Mouse (Mus musculus): ENCODE measurements around the gene Fzr1.

Fzr1 gene

DNA sequence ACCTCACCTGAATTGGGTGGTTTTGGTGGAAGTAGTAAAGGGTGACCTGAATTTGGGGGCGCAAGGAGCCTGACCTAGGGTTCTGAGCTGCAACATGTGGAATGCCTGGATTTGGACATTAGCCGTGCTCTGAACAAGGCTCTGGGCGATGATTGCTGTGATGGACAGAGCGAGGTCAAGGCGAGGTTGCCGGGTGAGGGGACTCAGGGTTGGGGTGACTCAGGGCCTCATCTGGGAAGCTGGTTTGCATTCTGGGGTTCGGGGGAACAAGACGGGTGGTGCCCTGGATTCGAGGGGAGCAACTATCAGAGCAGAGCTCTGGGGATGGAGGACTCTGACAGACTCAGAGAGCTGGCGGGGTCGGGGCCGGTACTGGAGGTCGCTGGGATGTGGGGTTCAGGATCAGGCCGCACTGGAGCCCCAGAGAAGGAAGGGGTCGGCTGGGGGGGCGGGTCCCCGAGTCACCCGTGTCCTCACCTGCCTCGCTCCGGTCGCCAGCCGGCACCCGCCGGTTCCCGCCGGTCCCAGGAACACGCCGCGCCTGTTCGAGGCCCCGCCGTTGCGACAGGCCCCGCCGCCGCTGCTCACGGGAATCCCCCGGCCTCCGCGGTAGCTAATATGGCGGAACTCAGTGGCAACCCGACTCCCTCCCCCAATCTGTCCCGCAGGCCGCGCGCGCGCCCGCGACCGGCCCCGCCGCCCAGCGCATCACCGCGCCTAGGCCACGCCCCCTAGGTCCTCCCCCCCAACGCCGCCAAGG, at the start of gene Fzr1:
Fzr1 (minus strand) TSS at position 724 of the 760 bp plus-strand sequence.
- in situ Hi-C loops (cut with MboI; ENCODE audit: low pct_unique_long_range_greater_than_20kb in 1 of 2, low sequenced_read_pairs in 2 of 2, unreplicated experiment in 1 of 2), result no loop called here

GRCm38 (mm10) chr10:81427804-81428506, 49.6 kb upstream of the Fzr1 start:
- in situ Hi-C loops (cut with MboI; ENCODE audit: low pct_unique_long_range_greater_than_20kb in 1 of 2, low sequenced_read_pairs in 2 of 2, unreplicated experiment in 1 of 2), result no loop called here

DNA sequence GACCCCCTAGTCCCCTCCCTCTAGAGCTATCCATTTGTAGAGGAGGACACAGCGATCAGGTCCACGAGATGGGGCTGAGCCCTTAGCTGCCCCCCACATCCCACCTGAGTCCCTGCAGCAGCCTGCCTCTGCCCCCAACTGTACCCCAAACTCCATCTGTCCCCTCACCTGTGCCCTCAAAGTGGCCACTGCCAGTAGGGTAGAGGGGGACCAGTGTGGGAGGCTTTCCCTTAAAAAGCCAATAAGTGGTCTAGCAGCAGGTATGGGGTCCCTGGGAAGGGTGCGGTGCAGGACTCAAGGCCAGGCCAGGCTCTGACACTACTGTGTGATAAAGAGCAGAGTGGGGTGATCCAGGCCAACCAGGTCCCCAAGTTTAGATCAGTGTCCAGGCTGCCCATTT, 49.0 kb upstream of the Fzr1 start:
- in situ Hi-C loops (cut with MboI; ENCODE audit: low pct_unique_long_range_greater_than_20kb in 1 of 2, low sequenced_read_pairs in 2 of 2, unreplicated experiment in 1 of 2), result no loop called here

DNA sequence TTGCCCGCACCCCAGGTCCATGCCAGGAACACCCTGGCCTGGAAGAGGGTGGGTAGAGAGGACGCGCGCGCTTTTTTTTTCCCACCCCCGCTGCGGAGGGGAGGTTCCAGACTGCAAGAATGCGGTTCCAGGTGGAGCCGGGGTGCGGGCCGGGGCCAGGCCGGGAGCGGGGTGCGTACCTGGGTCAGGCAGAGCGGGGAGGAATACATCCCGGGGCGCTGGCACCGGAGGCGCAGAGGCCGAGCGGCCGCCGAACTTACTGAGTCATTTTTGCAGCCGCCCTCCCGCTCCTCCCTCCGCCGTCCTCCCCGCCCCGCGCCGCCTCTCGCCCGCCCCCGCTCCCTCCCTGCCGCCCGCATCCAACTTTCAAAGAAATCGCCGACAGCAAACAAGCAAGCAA, 48.6 kb upstream of the Fzr1 start:
- in situ Hi-C loops (cut with MboI; ENCODE audit: low pct_unique_long_range_greater_than_20kb in 1 of 2, low sequenced_read_pairs in 2 of 2, unreplicated experiment in 1 of 2), result no loop called here

DNA sequence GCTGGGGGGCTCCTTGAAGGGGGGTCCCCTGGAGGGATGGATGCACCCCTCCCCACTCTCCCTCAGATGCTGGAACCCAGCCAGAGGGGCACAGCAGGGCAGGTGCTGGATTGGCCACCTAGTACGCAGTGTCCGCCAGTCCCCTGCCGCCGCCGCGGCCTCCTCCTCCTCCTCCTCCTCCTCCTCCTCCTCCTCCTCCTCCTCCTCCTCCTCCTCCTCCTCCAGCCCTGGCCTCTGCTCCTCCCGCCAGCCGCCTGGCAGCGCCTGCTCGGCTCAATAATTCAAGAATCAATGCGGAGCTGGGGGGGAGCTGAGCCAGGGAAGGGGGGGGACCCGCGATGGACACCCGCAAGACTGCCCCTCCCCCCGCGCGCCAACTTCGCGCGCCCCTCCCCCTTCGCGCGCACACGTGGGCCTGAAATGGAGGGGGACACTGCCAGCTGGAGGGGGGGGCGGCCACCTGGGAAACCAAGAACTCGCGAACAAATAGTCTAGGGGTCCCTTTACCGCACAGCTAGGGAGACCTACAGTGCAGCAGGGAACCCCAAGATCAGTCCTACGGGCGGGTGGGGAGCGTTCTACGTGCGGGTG, 47.9 kb upstream of the Fzr1 start:
- in situ Hi-C loops (cut with MboI; ENCODE audit: low pct_unique_long_range_greater_than_20kb in 1 of 2, low sequenced_read_pairs in 2 of 2, unreplicated experiment in 1 of 2), result no loop called here

DNA sequence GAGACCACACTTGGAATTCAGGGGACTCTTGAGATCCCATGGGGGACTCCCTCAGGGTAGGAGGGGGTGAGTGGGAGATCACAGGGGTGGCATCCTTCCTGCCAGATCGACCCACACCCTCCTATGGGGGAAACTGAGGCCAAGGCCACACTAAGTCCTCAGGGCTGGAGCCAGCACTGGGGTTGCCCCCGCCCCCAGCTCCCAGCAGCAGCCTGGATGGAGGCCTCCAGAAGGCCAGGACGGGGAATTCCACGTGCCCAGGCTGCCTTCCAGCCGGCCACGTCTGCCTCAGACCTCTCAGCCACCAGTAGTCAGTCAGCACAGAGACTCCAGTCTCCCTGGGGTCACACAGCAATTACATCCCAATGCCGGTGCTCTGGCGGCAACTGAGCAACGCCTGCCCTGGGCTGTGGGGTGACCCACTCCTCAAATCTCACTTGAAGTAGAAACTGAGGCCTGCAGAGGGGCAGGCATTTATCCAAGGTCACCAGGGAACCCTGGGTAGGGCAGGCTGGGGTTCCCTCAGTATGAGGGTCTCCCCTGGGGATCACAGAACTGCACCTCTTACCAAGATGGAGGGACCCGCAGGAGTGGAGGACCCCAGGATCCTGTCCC, 47.0 kb upstream of the Fzr1 start:
- in situ Hi-C loops (cut with MboI; ENCODE audit: low pct_unique_long_range_greater_than_20kb in 1 of 2, low sequenced_read_pairs in 2 of 2, unreplicated experiment in 1 of 2), result no loop called here

DNA sequence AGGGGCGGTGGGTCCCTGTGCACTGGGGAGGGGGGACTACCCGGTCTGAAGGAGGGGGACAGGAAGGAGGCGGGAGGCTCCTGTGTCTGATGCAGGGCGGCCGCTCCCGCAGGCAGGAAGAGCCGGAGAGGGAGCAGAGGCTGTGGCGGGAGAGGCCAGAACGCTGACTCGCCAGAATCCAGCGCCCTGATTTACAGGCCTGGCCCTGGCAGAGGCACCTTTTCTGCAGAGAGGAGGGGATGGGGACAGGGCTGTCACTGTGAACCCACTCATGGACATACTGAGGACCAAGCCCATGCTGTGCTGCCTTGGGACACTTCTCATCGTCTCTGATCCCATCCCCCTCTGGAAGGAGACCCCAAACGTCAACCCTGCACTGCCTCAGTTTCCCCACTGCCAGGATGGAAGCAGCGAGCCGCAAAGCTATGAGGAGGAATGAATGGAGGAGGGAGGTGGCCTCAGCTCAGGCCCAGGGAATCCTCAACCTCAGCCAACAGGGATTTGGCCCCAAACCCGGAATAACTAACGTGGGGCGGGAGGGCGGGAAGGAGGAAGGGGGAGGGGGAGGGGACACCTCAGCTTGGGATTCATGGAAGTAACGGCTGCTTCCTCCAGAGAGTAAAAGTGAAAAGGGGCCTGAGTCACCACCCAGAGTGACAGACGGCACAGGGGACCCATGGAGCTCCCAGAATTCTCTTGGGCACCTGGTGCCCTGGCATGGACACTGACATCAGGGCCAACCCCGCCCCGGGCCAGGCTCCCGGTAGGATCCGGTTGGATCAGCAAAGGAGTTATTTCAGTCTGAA, 46.1 kb upstream of the Fzr1 start:
- in situ Hi-C loops (cut with MboI; ENCODE audit: low pct_unique_long_range_greater_than_20kb in 1 of 2, low sequenced_read_pairs in 2 of 2, unreplicated experiment in 1 of 2), result no loop called here

DNA sequence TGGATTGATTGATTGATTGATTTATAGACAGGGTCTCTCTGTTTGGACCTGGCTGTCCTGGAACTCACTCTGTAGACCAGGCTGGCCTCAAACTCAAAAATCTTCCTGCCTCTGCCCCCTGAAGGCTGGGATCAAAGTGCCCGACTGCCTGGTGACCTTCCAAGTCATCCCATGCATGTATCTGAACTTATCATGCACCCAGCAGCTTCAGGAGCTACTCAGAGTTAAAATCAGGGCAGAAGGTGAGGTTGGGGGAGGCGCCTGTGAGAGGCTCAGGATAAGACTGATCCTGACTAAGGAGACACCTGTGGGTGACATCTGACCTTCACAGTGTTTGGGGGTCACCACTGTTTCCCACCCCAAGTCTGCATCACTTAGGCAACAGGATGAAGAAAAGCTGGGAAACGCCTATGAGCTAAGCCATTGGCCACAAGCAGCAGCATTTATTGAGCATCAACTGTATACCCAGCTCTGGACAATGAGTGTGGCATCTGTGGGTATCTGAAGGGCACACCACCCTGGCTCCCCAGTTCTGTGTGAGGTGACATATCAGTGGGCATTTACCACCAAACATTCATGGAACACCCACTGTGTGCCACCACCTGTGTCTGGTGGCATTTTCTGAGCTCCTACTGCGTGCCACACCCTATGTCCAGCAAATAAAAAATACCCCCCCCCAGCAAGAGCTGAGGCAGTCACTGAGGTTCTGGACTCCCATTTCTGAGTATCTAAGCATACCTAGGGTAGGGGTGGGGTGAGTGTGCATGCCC, 45.3 kb upstream of the Fzr1 start:
- in situ Hi-C loops (cut with MboI; ENCODE audit: low pct_unique_long_range_greater_than_20kb in 1 of 2, low sequenced_read_pairs in 2 of 2, unreplicated experiment in 1 of 2), result no loop called here

DNA sequence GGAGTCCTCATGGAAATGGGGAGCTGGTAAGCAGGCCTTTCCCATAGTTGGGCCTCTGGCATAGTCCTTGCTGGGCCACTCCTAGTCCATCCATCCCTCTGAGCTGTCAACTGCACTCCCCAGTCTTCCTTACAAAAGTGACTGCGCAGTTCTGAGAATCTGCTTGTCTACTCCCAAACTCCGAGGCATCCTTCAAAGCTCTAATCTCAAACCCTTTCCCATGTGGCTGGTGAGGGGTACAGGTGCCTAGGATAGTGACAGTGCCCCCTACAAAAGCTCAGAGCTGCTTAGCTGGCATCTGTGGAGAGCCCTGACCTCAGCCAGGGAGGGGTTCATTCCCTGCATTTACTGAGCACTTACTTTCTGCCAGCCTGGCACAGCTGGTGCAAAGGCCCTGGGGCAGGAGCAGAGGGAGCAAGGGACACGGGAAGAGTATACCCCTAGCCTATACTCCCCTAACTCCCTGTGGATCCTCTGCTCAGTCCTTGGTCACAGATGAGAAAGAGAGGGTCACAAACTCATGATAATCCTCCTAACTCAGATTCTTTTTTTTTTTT, 44.4 kb upstream of the Fzr1 start:
- in situ Hi-C loops (cut with MboI; ENCODE audit: low pct_unique_long_range_greater_than_20kb in 1 of 2, low sequenced_read_pairs in 2 of 2, unreplicated experiment in 1 of 2), result no loop called here

- in situ Hi-C loops (cut with MboI; ENCODE audit: low pct_unique_long_range_greater_than_20kb in 1 of 2, low sequenced_read_pairs in 2 of 2, unreplicated experiment in 1 of 2), result no loop called here
Observed at GRCm38 (mm10) chr10:81422191-81422590, 43.9 kb upstream of the Fzr1 start.

DNA sequence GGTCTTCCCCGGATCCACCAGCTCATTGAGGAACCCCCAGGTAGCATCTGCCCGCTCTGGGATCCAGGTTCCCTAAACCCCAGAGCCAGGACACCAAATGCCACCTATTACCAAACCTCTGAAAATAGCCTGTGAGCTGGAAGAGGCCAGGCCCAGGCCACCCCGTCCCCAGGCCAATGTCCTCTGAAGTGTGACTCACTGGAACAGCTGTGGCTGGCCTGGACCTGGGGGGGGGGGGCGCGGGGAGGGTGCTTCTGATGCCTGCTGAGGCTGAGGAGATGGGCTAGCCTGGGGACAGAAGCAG, 43.4 kb upstream of the Fzr1 start:
- in situ Hi-C loops (cut with MboI; ENCODE audit: low pct_unique_long_range_greater_than_20kb in 1 of 2, low sequenced_read_pairs in 2 of 2, unreplicated experiment in 1 of 2), result no loop called here

GRCm38 (mm10) chr10:81421041-81421796, 42.9 kb upstream of the Fzr1 start:
- in situ Hi-C loops (cut with MboI; ENCODE audit: low pct_unique_long_range_greater_than_20kb in 1 of 2, low sequenced_read_pairs in 2 of 2, unreplicated experiment in 1 of 2), result no loop called here

- in situ Hi-C loops (cut with MboI; ENCODE audit: low pct_unique_long_range_greater_than_20kb in 1 of 2, low sequenced_read_pairs in 2 of 2, unreplicated experiment in 1 of 2), result no loop called here
Observed at GRCm38 (mm10) chr10:81420191-81420767, 42.0 kb upstream of the Fzr1 start.

DNA sequence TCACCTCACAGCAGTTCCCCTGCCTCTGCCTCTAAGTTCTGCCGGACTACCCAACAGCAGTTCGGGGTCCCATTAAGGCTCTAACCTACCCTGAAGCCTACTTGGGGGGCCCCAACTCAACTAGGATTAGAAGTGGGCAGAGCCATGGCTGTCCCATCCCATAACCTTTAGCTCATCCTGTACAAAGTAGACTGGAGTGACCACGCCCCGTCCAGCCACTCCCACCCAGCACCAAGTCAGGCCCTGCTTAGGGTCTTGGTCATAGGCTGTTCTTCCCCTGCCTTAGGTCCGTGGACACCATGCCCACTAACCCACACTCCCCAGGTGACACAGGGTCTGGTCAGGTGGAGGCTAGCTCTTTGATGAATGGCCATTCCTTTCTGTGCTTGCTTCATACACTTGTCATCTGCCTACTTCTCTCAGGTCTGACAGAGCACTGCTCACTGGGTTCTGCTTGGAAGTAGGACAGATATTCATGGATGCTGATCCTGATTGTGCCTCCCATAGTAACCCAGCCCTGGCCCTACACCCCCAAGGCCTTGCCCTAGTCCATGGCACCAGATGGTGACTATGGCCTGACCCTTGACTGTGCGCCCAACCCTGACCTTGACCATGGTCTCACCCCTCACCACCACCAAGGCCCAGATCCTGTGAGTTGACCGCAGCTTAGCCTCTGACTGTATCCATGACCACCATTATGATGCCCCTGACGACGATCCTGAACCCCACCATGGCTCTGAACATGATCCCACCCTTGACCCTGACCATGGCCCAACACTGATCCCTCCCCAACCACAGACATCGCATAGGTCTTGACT, 41.0 kb upstream of the Fzr1 start:
- in situ Hi-C loops (cut with MboI; ENCODE audit: low pct_unique_long_range_greater_than_20kb in 1 of 2, low sequenced_read_pairs in 2 of 2, unreplicated experiment in 1 of 2), result no loop called here

GRCm38 (mm10) chr10:81418216-81419070, 40.1 kb upstream of the Fzr1 start:
- in situ Hi-C loops (cut with MboI; ENCODE audit: low pct_unique_long_range_greater_than_20kb in 1 of 2, low sequenced_read_pairs in 2 of 2, unreplicated experiment in 1 of 2), result no loop called here

Data from mouse embryonic stem cell (cell line).